Mouse (Mus musculus) heart, embryonic 10.5 days (tissue): ENCODE results near the gene Prph2. TPM values are rescaled to one million over a fixed set of nuclear protein-coding genes. Genes with fewer than 3 reads are reported as not detected.
A peak's percentile ranks its signal among the peaks of the same experiment; 100 is the strongest.

ENCODE experiments used
- DNase-seq: peaks from one replicate; pipeline ENCODE4 v3.0.0-alpha.2; 2017; ENCODE audit warnings: low spot score
- H3K27ac ChIP-seq: fragments of 300-500 bp; sonication (generic); 2 replicates; pipeline ENCODE4 v1.5.1; 2016; ENCODE audit warnings: mild to moderate bottlenecking
- H3K27me3 ChIP-seq: fragments of 300-500 bp; sonication (generic); 2 replicates; pipeline ENCODE4 v1.6.1; 2016; ENCODE audit warnings: mild to moderate bottlenecking; ENCODE audit not compliant: poor library complexity, insufficient read depth, severe bottlenecking
- H3K36me3 ChIP-seq: fragments of 300-500 bp; sonication (generic); 2 replicates; pipeline ENCODE4 v1.6.1; 2016; ENCODE audit warnings: mild to moderate bottlenecking, moderate library complexity
- H3K4me1 ChIP-seq: fragments of 300-500 bp; sonication (generic); 2 replicates; pipeline ENCODE4 v1.6.1; 2016; ENCODE audit warnings: mild to moderate bottlenecking
- H3K4me3 ChIP-seq: fragments of 300-500 bp; sonication (generic); 2 replicates; pipeline ENCODE4 v1.5.1; 2016; ENCODE audit warnings: mild to moderate bottlenecking, moderate library complexity
- H3K9me3 ChIP-seq: fragments of 300-500 bp; sonication (generic); 2 replicates; pipeline ENCODE4 v1.6.1; 2016; ENCODE audit warnings: mild to moderate bottlenecking, moderate library complexity
- WGBS: fragments of 180-500 bp; shearing (Covaris S2); methylation state at CpG from one replicate; pipeline ENCODE4 v1.1.7; 2016; 5-methylcytosine and 5-hydroxymethylcytosine counted together
- polyA plus RNA-seq: library from polyadenylated mRNA; unstranded; fragments of >200 nt; fragmentation: Nextera tagmentation; extraction: Ambion mirVana; gene quantifications from 2 replicates; pipeline ENCODE4 v1.2.1, GENCODE M21; 2016

Prph2 gene
- polyA plus RNA-seq, 1 experiment from 2014 or later, result not detected

DNA sequence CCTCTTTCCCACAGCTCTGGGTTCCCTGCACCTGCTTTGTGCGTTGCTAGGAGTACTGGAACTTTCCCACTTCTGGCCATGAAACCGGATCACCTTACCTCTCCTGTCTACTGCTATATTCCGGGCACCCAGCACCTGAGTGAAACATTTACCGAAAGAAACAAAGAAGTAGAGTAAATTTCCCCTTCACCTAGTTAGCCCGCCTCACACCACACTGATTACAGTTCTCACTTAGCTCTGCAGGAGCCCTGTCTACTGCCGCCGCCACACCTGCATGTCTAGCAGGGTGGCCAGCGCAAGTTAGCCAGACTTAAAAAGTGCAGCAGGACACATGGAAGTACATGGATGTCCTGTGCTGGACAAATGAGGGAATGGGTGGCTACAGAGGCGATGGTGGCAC lies 27.2 kb upstream of the Prph2 start:
- peaks cover 43% of the 10 kb centered on the region for H3K4me1 ChIP-seq
- peaks cover 21% of the 10 kb centered on the region for H3K27me3 ChIP-seq
- DNase-seq, result no peak
- H3K4me3 ChIP-seq, result no peak overlapping the region
- H3K9me3 ChIP-seq, result no peaks in the 10 kb centered on the region
- H3K27ac ChIP-seq, result no peak overlapping the region
- no peaks in the 10 kb centered on the region for H3K36me3 ChIP-seq
- 82% methylated on average over 9 of the region's 9 CpGs for WGBS

- Histone ChIP-seq H3K36me3 (no peaks in the 10 kb centered on the region), H3K27me3 (peaks cover 21% of the 10 kb centered on the region), H3K27ac (no peak overlapping the region), H3K4me3 (no peak overlapping the region), H3K9me3 (no peaks in the 10 kb centered on the region), H3K4me1 (peaks cover 40% of the 10 kb centered on the region)
- DNase-seq, result no peak
- 87% methylated on average over 6 of the region's 6 CpGs for WGBS
Measured at GRCm38 (mm10) chr17:46884766-46885165, 25.5 kb upstream of the Prph2 start.

DNA sequence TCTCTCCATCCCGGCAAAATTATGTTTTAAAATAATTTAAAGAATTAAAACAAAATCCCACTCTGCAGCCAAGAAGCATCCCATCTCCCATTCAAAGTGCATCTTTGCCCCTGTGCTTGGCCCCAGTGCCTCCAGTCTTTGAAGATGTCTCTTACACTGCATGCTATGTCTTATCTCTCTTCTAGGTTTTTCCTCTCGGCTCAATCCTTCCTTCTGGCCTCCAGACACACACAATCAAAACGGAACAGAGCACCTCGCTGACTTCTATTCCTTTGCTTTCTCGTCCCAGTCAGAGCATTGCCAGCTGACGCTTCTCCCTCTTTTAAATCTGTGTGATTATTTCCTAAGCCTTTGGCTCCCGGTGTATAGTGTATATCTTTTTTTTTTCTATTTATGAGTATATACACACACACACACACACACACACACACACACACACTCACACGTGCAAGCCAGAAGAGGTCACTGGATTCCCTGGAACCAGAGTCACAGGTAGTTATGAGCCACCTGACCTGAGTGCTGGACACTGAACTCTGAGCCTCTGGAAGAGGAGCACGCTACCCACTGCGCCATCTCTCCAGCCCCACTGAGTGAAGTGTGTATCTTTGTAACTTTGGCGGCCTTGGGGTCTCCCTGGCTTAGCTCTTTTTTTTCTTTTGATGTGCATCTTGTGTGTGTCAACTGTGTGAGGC lies 24.9 kb upstream of the Prph2 start:
- Histone ChIP-seq H3K27me3 (peaks cover 21% of the 10 kb centered on the region), H3K9me3 (no peaks in the 10 kb centered on the region), H3K4me1 (peaks cover 38% of the 10 kb centered on the region), H3K4me3 (peak overlapping the region; percentile 40), H3K27ac (peak overlapping the region; percentile 75), H3K36me3 (no peaks in the 10 kb centered on the region)
- DNase-seq, result no peak
- WGBS, result 47% methylated on average over 11 of the region's 11 CpGs

DNA sequence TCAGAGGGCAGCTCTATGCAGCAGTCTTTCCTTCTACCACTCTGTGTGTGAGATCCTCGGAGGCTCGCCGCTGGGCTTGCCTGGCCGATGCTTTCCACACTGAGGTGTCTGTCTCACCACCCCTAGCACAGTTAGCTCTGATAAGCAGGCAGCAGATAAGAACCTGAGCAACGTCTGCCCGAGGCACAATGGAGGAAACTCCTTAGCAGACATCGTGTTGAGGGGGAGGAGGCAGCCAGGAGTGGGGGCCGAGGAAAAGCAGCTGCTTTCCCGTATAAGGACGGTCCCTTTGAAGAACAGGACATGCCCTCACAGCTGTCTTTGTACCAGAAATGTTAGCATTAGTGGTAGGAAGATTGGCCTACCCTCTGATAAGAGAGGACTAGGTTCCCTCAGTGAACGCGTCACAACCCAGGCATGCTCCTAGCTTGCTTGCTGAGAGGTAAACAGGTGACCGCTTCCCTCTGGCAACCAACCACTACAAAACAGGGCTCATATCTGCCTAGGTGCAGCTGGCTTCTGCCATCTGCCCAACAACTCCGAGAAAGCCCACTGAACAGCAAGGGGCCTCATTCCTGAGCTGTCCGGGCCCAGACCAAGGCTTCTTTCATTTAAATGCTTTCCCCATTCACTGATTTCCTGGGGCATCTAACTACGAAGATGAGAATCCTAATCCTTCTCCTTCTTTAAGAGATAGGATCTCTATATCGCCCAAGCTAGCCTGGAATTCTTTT lies 24.2 kb upstream of the Prph2 start:
- 14% methylated on average over 17 of the region's 17 CpGs for WGBS
- Histone ChIP-seq H3K9me3 (no peaks in the 10 kb centered on the region), H3K4me1 (peaks cover 40% of the 10 kb centered on the region), H3K27me3 (peaks cover 21% of the 10 kb centered on the region), H3K4me3 (peak overlapping the region; percentile 40), H3K36me3 (no peaks in the 10 kb centered on the region), H3K27ac (peak overlapping the region; percentile 75)
- DNase-seq, result peak; percentile 85

- no peak for DNase-seq
- 0 out of 2 replicates have a peak, but pooled peaks cover 4% of the 10 kb centered on the region for H3K27me3 ChIP-seq
- 0 out of 2 replicates have a peak, but pooled peaks cover 6% of the 10 kb centered on the region for H3K36me3 ChIP-seq
- WGBS, result 35% methylated on average over 16 of the region's 16 CpGs
- H3K9me3 ChIP-seq, result no peaks in the 10 kb centered on the region
- H3K4me1 ChIP-seq, result peaks cover 49% of the 10 kb centered on the region
- H3K4me3 ChIP-seq, result peak overlapping the region; percentile 77
- peak overlapping the region; percentile 96; the same call in 1 of the 2 replicates for H3K27ac ChIP-seq
Measured at GRCm38 (mm10) chr17:46888511-46889212, 21.6 kb upstream of the Prph2 start.

DNA sequence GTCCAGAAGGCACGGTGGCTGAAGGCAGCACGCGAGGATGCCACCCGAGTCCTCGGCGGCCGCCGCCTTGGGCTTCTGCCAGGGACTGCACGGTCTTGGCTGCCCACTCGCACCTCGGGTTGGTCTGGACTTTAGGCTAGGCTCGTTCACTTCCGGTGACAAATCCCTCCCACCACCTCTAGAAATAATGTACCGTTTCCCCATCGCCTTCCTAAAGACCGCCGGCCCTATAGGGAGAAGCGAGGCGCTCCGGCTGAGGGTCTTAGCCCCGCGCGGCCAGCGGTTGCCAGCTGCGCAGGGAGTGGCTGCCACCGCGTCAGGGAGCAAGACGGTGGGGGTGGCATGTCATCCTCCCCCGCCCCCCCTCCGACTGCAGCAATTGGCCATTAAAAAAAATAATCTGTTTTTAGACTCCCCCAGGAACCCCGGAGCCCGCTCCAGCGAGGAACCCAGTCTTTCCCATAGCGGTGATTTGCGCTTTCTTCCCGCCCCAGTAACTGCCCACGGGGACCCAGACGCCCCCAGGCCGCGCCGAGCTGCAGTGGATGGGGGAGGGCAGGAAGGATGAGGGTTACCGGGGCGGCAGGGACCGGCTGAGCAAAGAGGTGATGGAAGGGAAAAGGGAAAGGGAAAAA lies 20.7 kb upstream of the Prph2 start:
- peak; percentile 82 for DNase-seq
- peak overlapping the region; percentile 96 for H3K27ac ChIP-seq
- 0 out of 2 replicates have a peak, but pooled peaks cover 8% of the 10 kb centered on the region for H3K36me3 ChIP-seq
- peak overlapping the region; percentile 77 for H3K4me3 ChIP-seq
- no peaks in the 10 kb centered on the region for H3K27me3 ChIP-seq
- no peaks in the 10 kb centered on the region for H3K9me3 ChIP-seq
- WGBS, result under 1% methylated on average over 44 of the region's 44 CpGs
- H3K4me1 ChIP-seq, result peaks cover 47% of the 10 kb centered on the region

DNA sequence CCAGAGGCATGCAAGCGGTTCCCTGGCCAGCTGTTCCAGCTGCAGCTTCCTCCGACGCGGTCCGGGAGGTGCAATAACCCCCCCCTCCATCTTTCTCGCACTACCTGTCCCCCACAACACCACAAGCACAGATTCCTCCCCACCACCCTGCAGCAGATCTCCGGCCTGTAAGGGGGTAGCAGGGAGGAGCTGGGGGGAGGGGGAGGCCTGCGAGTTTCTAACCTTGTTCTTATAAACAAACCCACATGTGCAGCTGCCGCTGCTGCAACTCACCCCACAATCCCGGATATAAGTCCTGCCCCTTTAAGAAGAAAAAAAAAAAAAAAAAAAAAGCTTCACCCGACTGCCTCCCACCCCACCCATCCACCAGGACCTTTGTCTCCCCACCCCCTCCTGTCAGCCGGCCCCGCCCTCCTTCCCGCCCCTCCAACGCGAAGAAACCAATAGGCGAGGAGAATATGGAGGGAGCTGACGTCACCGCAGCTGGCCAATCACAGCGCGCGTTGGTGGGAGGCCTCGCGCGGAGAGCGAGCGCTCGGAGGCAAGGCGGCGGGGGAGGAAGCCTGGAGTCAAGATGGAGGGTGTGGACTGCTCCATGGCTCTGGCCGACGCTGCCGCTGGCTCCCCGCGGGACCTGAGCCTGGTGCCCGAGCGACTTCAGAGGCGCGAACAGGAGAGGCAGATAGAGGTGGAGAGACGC lies 20.0 kb upstream of the Prph2 start, which contains the start of gene Tbcc:
Tbcc (plus strand) TSS at position 569 of the 700 bp plus-strand sequence.
- WGBS, result under 1% methylated on average over 40 of the region's 40 CpGs
- peak within 1 kb of the TSS; percentile 77 for H3K4me3 ChIP-seq
- H3K9me3 ChIP-seq, result no peaks in the 10 kb centered on the region
- DNase-seq, result peak; percentile 99
- no peaks in the 10 kb centered on the region for H3K27me3 ChIP-seq
- H3K36me3 ChIP-seq, result 0 out of 2 replicates have a peak, but pooled peaks cover 8% of the 10 kb centered on the region
- peaks cover 40% of the 10 kb centered on the region for H3K4me1 ChIP-seq
- peak within 1 kb of the TSS; percentile 96 for H3K27ac ChIP-seq

DNA sequence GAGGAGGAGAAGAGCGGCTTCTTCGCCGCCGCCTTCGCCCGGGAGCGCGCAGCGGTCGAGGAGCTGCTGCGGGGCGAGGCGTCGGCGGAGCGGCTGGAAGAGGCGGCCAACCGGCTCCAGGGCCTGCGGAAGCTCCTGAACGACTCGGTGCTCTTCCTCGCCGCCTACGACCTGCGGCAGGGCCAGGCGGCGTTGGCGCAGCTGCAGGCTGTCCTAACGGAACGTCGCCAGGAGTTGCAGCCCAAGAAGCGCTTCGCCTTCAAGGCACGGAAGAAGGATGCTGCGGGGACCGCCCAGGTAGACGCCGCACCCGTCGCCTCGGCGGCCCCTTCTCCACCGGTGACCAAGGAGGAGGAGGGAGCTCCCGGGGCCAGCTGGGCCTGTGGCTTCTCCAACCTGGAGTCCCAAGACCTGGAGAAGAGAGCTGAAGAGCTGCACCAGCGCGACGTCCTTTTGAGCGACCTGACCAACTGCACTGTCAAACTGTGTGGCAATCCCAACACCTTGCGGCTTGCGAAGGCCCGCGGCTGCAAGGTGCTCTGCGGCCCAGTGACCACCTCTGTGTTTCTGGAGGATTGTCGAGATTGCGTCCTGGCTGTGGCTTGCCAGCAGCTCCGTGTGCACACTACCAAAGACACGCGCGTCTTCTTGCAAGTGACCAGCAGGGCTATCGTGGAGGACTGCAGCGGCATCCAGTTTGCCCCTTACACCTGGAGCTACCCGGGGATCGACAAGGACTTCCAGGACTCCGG lies 19.2 kb upstream of the Prph2 start:
- Histone ChIP-seq H3K36me3 (0 out of 2 replicates have a peak, but pooled peaks cover 8% of the 10 kb centered on the region), H3K4me1 (peaks cover 33% of the 10 kb centered on the region), H3K4me3 (peak overlapping the region; percentile 77), H3K27ac (peak overlapping the region; percentile 96), H3K9me3 (no peaks in the 10 kb centered on the region), H3K27me3 (no peaks in the 10 kb centered on the region)
- WGBS, result 1% methylated on average over 63 of the region's 64 CpGs
- DNase-seq, result peak; percentile 82

DNA sequence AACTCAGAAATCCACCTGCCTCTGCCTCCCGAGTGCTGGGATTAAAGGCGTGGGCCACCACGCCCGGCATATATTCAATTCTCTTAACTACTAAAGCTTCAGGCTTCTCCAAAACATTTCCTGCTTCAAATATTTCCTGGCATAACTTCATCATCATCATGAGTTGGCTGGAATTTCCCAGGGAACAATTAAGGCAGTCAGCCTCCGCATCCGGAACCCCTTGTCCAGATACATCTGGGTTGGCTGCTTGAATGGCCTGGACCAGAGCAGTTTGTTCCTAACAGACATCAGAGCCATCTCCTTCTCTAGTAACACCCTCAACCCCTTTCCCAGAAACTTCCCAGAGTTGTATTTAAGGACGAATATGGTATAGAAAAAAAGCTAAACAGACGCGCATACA lies 14.8 kb upstream of the Prph2 start:
- Histone ChIP-seq H3K36me3 (0 out of 2 replicates have a peak, but pooled peaks cover 8% of the 10 kb centered on the region), H3K4me3 (no peak overlapping the region), H3K4me1 (peaks cover 31% of the 10 kb centered on the region), H3K9me3 (no peaks in the 10 kb centered on the region), H3K27me3 (no peaks in the 10 kb centered on the region), H3K27ac (no peak overlapping the region)
- DNase-seq, result no peak
- WGBS, result 92% methylated on average over 9 of the region's 9 CpGs

GRCm38 (mm10) chr17:46897221-46897950 lies 12.9 kb upstream of the Prph2 start:
- H3K27me3 ChIP-seq, result no peaks in the 10 kb centered on the region
- H3K4me1 ChIP-seq, result peaks cover 16% of the 10 kb centered on the region
- DNase-seq, result no peak
- 43% methylated on average over 13 of the region's 13 CpGs for WGBS
- no peak overlapping the region for H3K4me3 ChIP-seq
- H3K36me3 ChIP-seq, result 0 out of 2 replicates have a peak, but pooled peaks cover 8% of the 10 kb centered on the region
- H3K27ac ChIP-seq, result no peak overlapping the region
- no peaks in the 10 kb centered on the region for H3K9me3 ChIP-seq

DNA sequence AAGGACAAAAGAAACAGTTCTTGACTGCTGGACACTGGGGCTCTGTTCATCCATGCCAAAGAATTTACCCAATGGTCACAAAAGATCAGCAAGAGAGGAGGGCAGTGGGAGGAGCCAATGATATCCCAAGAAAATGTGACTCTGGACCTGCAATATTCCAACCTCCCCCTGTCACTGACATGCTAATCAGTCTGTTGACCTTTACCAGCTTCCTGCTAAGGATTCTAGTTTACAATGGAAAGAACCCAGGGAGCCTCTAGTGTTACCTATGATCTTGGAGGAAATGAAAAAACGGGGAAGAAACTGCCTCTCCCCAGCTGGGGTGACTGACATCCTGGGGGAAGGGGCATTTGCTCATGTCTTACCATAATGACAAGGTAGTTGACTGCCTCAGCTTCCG lies 9.3 kb upstream of the Prph2 start:
- H3K9me3 ChIP-seq, result no peaks in the 10 kb centered on the region
- no peak overlapping the region for H3K4me3 ChIP-seq
- no peaks in the 10 kb centered on the region for H3K36me3 ChIP-seq
- WGBS, result 52% methylated on average over 2 of the region's 2 CpGs
- H3K27me3 ChIP-seq, result no peaks in the 10 kb centered on the region
- H3K27ac ChIP-seq, result no peak overlapping the region
- H3K4me1 ChIP-seq, result peaks cover 9% of the 10 kb centered on the region; the same call in 1 of the 2 replicates
- no peak for DNase-seq
